Mouse (Mus musculus): ENCODE data around the gene Psen2. TPM values are rescaled to one million over a fixed set of nuclear protein-coding genes. Genes with fewer than 3 reads are reported as not detected.

The Psen2 gene
- polyA plus RNA-seq, 1 experiment from 2014 or later: 26.4 TPM

DNA sequence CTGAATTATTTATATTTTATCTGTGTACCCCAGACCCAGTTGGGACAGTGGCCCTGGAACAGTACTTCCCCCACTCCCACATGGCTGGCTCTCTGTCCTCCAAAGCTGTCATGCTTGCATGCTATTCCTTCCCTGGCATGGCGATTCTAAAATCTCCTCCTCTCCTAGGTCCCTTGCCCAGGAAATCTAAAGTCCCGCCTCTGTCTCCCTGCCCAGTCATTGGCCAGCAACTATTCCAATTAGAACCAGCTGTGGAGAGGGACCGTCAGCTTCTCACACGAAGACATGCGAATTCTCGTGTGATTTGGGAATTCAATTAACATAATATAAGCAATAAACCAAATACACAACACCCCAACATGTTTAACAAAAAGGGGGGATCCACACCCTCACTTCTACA, 19.3 kb upstream of the Psen2 start:
- ATAC-seq (no peak), DNase-seq (ENCODE audit: low spot score) (no peak)
- 71% methylated on average over 6 of the region's 6 CpGs for WGBS
- H3K4me1 ChIP-seq (ENCODE audit: insufficient read depth, low read depth, low read length): peaks cover 13% of the 10 kb centered on the region; the same call in 1 of the 2 replicates
- no peak overlapping the region for H3K4me3 ChIP-seq (ENCODE audit: low read depth, low read length)
- no peaks in the 10 kb centered on the region for H3K27me3 ChIP-seq (replicated peaks; ENCODE audit: insufficient read depth, low read length)
- no peak overlapping the region for H3K9ac ChIP-seq (replicated peaks; ENCODE audit: low read depth)
- H3K4me2 ChIP-seq (replicated peaks; ENCODE audit: low read depth, low read length): no peak overlapping the region
- H3K36me3 ChIP-seq (ENCODE audit: insufficient read depth, low read length): no peaks in the 10 kb centered on the region
- H3K9me3 ChIP-seq (ENCODE audit: low read length): no peaks in the 10 kb centered on the region
- H3K27ac ChIP-seq (ENCODE audit: low read length): no peak overlapping the region
- TF ChIP-seq CTCF (IDR thresholded peaks at IDR 0.05): no peak
- no peak for TF ChIP-seq EP300 (IDR thresholded peaks at IDR 0.05)

DNA sequence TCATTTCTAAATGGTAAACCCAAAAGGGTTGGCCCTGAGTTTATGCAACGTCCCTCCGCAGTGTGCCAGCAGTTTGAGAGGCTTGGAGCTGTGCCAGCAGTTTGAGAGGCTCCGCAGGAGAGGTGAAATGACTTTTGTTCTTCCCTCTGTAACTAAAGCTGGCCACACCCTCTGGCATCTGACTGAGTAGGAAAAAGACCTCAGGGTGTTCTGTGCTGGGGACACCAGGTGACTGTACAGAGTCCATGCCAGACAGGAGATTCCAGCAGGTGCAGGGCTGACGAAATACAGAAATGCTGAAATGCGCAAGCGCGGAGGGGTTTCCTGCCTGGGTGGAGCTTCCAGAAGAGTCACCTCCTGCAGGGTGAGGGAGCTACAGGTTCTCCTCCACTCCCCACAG, 16.4 kb upstream of the Psen2 start:
- Histone ChIP-seq H3K9me3 (ENCODE audit: low read length) (no peaks in the 10 kb centered on the region), H3K36me3 (ENCODE audit: insufficient read depth, low read length) (no peaks in the 10 kb centered on the region), H3K9ac (replicated peaks; ENCODE audit: low read depth) (no peak overlapping the region), H3K27me3 (replicated peaks; ENCODE audit: insufficient read depth, low read length) (no peaks in the 10 kb centered on the region), H3K27ac (ENCODE audit: low read length) (peak overlapping the region; percentile 65), H3K4me2 (replicated peaks; ENCODE audit: low read depth, low read length) (peak overlapping the region; percentile 28), H3K4me1 (ENCODE audit: insufficient read depth, low read depth, low read length) (peaks cover 13% of the 10 kb centered on the region; the same call in 1 of the 2 replicates), H3K4me3 (ENCODE audit: low read depth, low read length) (no peak overlapping the region)
- ATAC-seq (peak; percentile 94), DNase-seq (ENCODE audit: low spot score) (peak; percentile 96)
- TF ChIP-seq CTCF (IDR thresholded peaks at IDR 0.05) (peak; percentile 24; the same call in 1 of the 2 replicates), EP300 (IDR thresholded peaks at IDR 0.05) (peak; percentile 93)
- WGBS: 19% methylated on average over 7 of the region's 7 CpGs

DNA sequence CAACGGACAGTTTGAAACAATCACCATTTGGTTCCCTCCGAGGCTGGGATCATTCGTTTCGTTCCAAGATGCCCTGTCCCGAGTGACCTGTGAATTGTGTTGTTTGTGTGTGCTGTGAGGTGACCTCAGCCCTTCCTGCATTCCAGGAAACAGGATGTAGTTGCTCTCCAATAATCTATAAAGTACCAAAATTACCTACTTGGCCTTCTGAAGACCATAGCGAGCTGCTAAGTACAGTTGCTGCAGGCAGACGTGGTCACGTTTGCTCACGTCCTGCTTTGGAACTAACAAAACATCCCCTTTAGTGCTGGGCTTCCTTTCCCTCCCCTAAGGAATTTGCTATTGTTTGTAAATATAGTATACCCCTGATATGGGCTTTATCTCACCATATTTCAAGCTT, 14.3 kb upstream of the Psen2 start:
- H3K4me3 ChIP-seq (ENCODE audit: low read depth, low read length): no peak overlapping the region
- no peak for DNase-seq (ENCODE audit: low spot score)
- H3K4me2 ChIP-seq (replicated peaks; ENCODE audit: low read depth, low read length): no peak overlapping the region

DNA sequence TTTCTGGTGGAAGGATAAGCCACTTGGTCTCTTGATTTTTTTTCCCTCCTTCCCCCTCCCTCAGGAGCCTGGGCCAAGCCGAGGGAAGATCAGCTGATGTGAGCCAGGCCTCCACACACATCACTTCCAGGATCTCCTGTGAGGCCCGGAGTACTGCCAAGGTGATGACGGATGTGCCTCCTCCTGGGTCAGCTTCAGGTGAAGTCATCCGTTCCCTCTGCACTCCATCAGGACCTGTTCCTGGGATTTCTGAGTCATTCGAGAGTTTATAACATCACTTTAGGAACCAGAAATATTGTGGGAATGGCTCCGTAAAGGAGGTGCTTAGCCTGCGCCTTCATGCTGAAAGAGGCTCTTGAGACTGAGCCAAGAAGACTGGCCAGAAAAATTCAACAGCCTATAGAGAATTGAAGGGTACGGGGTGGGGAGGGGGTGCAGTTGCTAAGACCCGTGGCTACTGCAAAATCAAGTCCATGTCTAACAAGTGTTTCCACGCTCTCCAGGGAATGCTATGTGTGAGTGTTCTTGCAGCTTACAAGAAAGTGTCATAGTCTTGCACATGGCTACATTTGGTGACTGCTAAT, 11.6 kb upstream of the Psen2 start:
- ATAC-seq (peak; percentile 81), DNase-seq (ENCODE audit: low spot score) (peak; percentile 81)
- TF ChIP-seq EP300 (IDR thresholded peaks at IDR 0.05) (peak; percentile 81), CTCF (IDR thresholded peaks at IDR 0.05) (no peak)
- Histone ChIP-seq H3K9me3 (ENCODE audit: low read length) (no peaks in the 10 kb centered on the region), H3K4me3 (ENCODE audit: low read depth, low read length) (no peak overlapping the region), H3K36me3 (ENCODE audit: insufficient read depth, low read length) (no peaks in the 10 kb centered on the region), H3K27ac (ENCODE audit: low read length) (no peak overlapping the region), H3K4me2 (replicated peaks; ENCODE audit: low read depth, low read length) (no peak overlapping the region), H3K9ac (replicated peaks; ENCODE audit: low read depth) (no peak overlapping the region), H3K27me3 (replicated peaks; ENCODE audit: insufficient read depth, low read length) (no peaks in the 10 kb centered on the region), H3K4me1 (ENCODE audit: insufficient read depth, low read depth, low read length) (peaks cover 13% of the 10 kb centered on the region; the same call in 1 of the 2 replicates)
- WGBS: 32% methylated on average over 10 of the region's 10 CpGs

More for the DNA sequence above, 14.3 kb upstream of the Psen2 start:
- WGBS: 27% methylated on average over 9 of the region's 9 CpGs
- peak; percentile 84 for TF ChIP-seq EP300 (IDR thresholded peaks at IDR 0.05)
- TF ChIP-seq CTCF (IDR thresholded peaks at IDR 0.05): no peak
- ATAC-seq: peak; percentile 4; the same call in 1 of the 2 replicates
- Histone ChIP-seq H3K9ac (replicated peaks; ENCODE audit: low read depth) (no peak overlapping the region), H3K27me3 (replicated peaks; ENCODE audit: insufficient read depth, low read length) (no peaks in the 10 kb centered on the region), H3K36me3 (ENCODE audit: insufficient read depth, low read length) (no peaks in the 10 kb centered on the region), H3K4me1 (ENCODE audit: insufficient read depth, low read depth, low read length) (peaks cover 13% of the 10 kb centered on the region; the same call in 1 of the 2 replicates), H3K27ac (ENCODE audit: low read length) (peak overlapping the region; percentile 27; the same call in 1 of the 2 replicates), H3K9me3 (ENCODE audit: low read length) (no peaks in the 10 kb centered on the region)

DNA sequence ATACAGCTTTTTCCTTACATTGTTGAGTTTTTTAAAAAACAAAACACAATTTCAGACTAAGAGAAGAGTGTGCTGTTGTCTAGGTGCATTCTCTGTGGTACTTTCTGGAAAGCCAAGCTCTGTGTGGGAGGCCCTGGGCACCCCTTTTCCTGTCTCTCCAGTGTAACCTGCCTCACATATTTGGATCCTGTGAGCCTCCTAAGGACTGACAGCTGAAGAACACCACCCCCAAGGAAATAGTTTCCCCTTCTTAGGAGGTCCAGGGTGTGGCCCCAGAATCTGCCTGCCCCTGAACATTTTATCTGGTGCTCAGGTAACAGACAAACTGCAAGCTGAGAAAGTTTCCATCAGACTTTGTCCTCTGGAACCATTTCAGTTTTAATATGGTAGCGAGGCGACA, 5.8 kb upstream of the Psen2 start:
- no peak for TF ChIP-seq CTCF (IDR thresholded peaks at IDR 0.05)
- TF ChIP-seq EP300 (IDR thresholded peaks at IDR 0.05): no peak
- Histone ChIP-seq H3K27me3 (replicated peaks; ENCODE audit: insufficient read depth, low read length) (no peaks in the 10 kb centered on the region), H3K9ac (replicated peaks; ENCODE audit: low read depth) (no peak overlapping the region), H3K4me3 (ENCODE audit: low read depth, low read length) (no peak overlapping the region), H3K27ac (ENCODE audit: low read length) (no peak overlapping the region), H3K9me3 (ENCODE audit: low read length) (no peaks in the 10 kb centered on the region), H3K4me1 (ENCODE audit: insufficient read depth, low read depth, low read length) (no peaks in the 10 kb centered on the region), H3K36me3 (ENCODE audit: insufficient read depth, low read length) (no peaks in the 10 kb centered on the region), H3K4me2 (replicated peaks; ENCODE audit: low read depth, low read length) (no peak overlapping the region)
- no peak for DNase-seq (ENCODE audit: low spot score)
- ATAC-seq: no peak
- WGBS: 92% methylated on average over 2 of the region's 2 CpGs

DNA sequence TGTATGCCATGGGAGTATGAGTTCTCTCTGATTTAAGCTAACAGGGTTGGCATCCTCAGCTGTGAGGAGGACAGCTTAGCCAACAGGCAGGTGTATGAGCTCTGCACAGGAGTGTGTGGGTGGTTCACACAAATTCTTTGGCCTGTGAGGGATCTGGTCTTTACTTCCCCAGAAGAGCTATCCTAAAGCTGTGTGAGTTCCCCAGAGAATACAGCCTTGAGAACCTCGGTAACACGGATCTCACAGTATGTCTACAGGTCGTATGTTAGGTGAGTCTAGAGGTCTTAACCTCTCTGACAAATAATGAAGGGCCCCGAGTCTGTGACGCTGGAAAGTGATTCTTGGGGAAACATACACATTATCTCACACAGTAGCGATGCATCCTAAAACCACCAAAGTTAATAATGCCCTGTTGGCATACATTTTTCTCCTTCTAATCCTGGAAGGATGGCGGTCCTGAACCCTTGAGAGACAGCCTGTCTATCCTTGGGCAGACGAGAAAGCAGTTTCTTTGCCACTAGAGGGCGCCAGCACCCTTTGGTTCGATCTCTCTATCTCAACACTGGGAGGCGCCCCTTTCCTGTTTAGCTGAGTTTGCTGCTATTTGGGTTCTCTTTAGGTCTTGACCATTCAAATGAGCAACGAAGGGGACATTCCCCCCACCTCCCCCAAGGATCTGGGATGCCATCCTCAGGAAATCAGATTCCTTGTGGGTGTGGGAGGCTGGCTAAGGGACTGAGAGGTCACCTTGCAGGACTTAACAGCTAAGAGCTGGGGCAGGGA, 5.2 kb upstream of the Psen2 start:
- no peak overlapping the region for H3K4me3 ChIP-seq (ENCODE audit: low read depth, low read length)
- H3K9ac ChIP-seq (replicated peaks; ENCODE audit: low read depth): no peak overlapping the region
- peak; percentile 89 for ATAC-seq
- H3K27ac ChIP-seq (ENCODE audit: low read length): no peak overlapping the region
- WGBS: 14% methylated on average over 12 of the region's 12 CpGs
- H3K4me1 ChIP-seq (ENCODE audit: insufficient read depth, low read depth, low read length): no peaks in the 10 kb centered on the region
- TF ChIP-seq EP300 (IDR thresholded peaks at IDR 0.05) (peak; percentile 50), CTCF (IDR thresholded peaks at IDR 0.05) (peak; percentile 100)
- peak; percentile 95 for DNase-seq (ENCODE audit: low spot score)
- H3K27me3 ChIP-seq (replicated peaks; ENCODE audit: insufficient read depth, low read length): no peaks in the 10 kb centered on the region
- H3K36me3 ChIP-seq (ENCODE audit: insufficient read depth, low read length): no peaks in the 10 kb centered on the region
- no peak overlapping the region for H3K4me2 ChIP-seq (replicated peaks; ENCODE audit: low read depth, low read length)
- no peaks in the 10 kb centered on the region for H3K9me3 ChIP-seq (ENCODE audit: low read length)

Measured in lung, postnatal 0 days (tissue).